Mouse (Mus musculus): ENCODE results near the gene 1110032A03Rik.

Gene 1110032A03Rik

DNA sequence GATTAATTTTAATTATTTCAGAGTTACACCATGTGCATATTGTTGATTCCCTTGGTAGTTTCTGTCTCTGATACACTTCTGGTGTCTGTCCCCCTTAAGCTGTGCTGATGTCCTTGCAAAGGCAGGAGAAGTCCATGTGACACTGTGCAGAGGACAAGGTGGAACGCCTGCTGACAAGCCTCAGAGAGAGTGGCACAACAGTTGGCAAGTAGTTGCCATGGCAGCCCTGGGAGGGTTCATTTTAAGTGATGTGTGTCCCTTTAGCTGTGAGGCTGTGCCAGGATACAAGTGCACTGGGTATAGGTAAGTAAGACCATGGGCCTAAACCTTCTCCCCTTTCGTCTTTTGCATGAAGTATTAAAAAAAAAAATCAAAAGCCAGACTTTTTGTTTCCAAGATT, 5.3 kb downstream of the 1110032A03Rik start:
- DNase-seq (ENCODE audit: low spot score in 2 of 2), result no peak

- peak; percentile 97 to 98 for DNase-seq (ENCODE audit: low spot score in 2 of 2)
Observed at GRCm38 (mm10) chr9:50768107-50769002, 7.0 kb downstream of the 1110032A03Rik start, which contains the start of gene Fdxacb1. Fdxacb1 (plus strand) TSS chr9:50768236.

- DNase-seq (ENCODE audit: low spot score in 2 of 2), result no peak
Observed at GRCm38 (mm10) chr9:50767531-50768106, 7.7 kb downstream of the 1110032A03Rik start.

GRCm38 (mm10) chr9:50763331-50763730, 12.0 kb downstream of the 1110032A03Rik start:
- no peak for DNase-seq (ENCODE audit: low spot score in 2 of 2)

DNA sequence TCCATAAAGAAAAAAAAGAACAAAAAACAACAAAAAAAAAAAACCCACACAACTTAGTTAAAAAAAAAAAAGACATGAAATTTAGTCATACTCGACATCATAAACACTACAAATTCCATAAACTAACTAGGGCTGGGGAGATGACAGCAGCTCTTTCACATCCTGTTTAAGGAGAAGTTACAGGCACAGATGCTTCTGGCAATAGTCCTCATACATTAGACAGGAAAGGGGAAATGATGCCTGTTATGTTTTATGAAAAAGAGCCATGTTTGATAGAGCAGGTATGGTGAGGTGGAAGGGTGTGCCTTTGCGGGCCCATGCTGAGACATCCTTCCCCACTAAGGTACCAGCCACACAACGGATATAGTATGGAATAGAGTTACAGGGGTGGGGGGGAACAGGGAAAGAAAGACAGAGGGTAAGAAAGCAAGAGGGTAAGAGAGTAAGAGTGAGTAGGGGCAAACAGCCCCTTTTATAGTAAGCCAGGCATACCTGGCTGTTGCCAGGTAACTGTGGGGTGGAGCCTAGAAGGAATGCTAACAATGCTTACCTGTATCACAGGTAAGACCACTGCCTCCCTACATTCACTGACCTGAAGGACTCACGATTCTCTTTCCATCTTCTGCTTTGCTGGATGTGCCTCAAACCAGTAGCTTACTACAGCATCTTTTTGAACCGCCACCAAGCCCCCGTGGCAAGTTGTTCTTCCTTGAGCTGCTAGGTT, 13.6 kb downstream of the 1110032A03Rik start:
- no peak for DNase-seq (ENCODE audit: low spot score in 2 of 2)

DNA sequence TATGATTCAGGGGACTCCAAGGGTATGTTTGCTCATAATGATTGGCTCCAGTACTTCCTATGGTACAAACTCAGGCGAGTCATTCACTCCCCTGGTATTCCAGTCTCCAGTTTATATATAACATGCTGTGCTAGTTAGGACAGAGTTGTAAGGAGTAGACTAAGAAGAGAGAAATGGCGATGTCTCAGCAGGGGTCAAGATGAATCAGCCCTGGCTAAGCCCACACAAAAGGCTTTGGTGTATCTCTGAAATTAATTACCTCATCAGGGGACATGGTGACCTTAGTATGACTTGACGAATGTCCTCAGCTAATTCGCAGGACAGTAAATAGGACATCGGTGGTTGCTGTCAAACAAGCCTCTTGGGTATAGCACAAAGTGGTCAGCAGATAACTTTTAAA, 18.6 kb downstream of the 1110032A03Rik start:
- DNase-seq (ENCODE audit: low spot score in 2 of 2), result no peak

DNA sequence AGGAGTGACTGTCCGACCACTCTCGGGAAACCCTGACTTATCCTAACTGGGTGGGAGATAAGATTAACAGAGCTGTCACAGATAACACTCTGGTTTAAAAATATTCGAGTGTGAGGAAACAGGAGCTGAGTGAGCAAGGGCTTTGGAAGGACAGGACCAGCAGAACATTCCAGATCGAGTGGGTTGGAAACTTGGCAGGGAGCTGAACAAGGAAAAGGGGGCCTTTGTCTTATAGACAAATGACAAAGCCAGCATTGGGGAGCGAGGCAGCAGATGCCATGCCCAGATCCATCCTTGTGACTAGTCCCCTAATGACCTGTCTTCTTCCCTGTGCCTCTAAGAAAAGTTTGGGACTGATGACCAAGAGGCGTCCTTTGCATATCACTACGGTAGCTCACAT, 21.4 kb downstream of the 1110032A03Rik start:
- DNase-seq (ENCODE audit: low spot score in 2 of 2), result no peak

GRCm38 (mm10) chr9:50752784-50753615, 22.3 kb downstream of the 1110032A03Rik start:
- DNase-seq (ENCODE audit: low spot score in 2 of 2), result no peak

- DNase-seq (ENCODE audit: low spot score in 2 of 2), result no peak
Observed at GRCm38 (mm10) chr9:50752054-50752602, 23.2 kb downstream of the 1110032A03Rik start, which contains the start of gene Hspb2. Hspb2 (minus strand) TSS chr9:50752354.

DNA sequence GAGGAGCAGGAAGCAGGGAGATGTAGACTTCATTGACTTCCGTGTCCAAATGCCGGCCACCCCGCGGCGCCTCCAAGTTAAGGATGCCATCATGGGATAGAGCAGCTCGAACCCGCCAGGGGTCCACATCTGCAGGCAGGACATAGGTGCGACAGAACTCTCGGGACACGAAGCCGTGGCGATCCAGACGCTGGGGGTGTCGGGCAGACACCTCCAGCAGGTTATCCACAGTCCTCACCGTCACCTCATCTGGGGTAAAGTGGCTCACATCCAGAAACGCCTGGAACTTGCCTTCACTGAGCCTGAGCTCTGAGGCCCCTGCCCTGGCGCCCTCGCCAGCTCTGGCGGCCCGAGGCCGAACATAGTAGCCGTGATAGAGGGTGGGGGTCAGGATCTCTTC, 24.0 kb downstream of the 1110032A03Rik start, which contains the start of gene Cryab:
Cryab (plus strand) TSS at position 3 of the 400 bp plus-strand sequence.
- no peak for DNase-seq (ENCODE audit: low spot score in 2 of 2)

GRCm38 (mm10) chr9:50750706-50751105, 24.6 kb downstream of the 1110032A03Rik start:
- no peak for DNase-seq (ENCODE audit: low spot score in 2 of 2)

DNA sequence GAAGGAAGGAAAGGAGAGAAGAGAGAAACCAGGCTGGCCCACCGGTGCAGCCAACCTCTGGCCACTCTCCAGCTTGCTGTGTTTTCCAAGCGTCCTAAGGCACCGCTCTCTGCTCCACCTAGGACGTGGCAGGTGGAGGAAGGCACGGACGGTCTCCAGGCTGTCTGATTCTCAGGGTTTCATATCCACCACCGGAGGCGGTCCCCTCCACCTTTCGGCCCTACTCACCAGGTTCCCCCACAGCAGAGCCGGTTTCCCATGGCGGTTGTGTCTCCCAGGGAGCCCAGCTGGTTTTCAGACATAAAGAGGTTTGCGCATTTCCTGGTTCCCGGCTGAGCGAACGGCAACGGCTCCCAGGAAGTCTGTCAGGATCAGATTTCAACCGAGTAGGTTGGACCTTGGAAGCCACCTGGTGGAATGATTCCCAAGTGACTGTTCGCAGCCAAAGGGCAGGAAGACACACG, 29.1 kb downstream of the 1110032A03Rik start, which contains the start of gene 2310030G06Rik:
2310030G06Rik (minus strand) TSS at position 323 of the 464 bp plus-strand sequence.
- no peak for DNase-seq (ENCODE audit: low spot score in 2 of 2)

DNA sequence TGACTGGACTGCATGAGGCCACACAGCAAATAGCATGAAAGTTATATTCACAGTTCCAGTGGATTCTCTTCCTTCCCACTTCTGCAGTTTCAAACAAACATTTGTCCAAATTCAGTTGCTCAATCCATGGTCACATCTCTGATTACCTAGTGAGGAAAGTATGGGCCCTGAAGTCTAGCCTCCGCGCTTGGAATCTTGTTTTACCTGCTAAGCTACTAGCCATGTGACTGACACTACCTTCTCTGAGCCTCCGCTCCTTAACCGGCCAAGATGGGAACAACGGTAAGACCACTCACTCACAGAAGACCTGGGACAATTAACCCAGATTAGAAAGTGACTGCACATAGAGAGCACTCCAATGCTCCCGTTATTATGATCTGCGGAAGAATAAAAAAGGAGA, 29.5 kb downstream of the 1110032A03Rik start:
- DNase-seq (ENCODE audit: low spot score in 2 of 2), result no peak

DNA sequence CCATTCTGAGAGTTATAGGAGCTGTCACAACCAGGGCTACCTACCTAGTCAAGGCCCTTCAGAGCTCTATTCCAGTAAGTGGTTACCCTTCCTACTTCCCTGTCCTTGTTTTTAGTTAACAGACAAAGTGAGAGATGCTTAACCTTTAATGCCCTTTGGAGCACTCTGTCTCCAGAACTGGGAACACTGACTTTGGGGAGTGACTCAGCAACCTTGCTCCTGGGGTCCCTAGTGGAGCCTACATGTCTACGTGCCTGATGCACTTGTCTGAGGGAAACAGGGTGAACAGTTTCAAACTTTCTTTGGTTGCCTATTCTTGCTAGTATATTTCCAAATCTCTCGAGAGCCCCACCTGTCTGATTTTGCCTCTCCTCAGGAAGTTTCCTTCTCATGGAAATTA, 32.6 kb downstream of the 1110032A03Rik start:
- no peak for DNase-seq (ENCODE audit: low spot score in 2 of 2)

- no peak for DNase-seq (ENCODE audit: low spot score in 2 of 2)
Observed at GRCm38 (mm10) chr9:50742261-50742660, 33.1 kb downstream of the 1110032A03Rik start.

- DNase-seq (ENCODE audit: low spot score in 2 of 2), result no peak
Observed at GRCm38 (mm10) chr9:50740867-50741784, 34.2 kb downstream of the 1110032A03Rik start.

DNA sequence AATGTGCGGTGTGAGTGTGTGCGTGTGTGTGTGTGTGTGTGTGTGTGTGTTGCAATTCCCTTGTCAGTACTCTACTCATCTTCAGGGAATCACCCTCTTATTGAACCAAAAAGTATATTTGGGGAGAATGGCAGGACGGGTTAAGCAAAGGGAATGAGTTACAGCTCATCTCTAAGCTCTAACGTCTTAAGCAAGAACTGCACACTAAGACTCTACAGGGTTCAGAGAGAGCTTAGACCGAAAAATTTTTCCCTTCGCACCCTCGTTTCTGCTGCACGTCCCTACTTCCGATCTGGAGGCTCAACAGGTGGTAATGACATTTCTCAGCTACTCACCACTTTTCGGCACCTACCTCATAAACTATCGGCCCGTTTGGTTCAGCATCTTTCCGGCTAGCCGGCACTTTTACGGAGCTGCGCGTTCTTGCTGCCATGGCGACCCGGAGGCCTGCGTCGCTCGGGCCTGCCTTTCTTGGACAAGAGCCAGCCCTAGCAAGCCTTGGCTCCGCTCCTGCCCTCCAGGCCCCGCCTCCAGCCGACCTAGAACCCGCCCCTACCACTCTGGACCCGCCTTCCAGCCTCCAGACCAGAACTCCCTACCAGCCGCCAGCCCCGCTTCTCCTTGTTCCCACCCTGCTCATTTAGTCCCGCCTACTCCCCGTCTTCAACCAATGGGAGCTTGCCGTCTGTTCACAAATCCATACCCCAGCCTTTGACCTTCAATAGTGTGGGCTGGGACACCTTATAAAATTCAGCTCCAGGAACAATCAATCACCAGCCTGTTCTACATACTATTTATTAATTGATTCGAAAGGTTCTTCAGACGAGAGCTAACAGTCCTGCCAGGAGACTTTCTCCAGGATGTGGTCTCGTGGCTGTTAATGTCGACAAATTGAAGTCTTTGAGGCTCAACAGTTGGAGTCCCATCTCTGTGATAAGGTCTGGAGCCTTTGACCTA, 36.1 kb downstream of the 1110032A03Rik start, which contains the start of gene Dixdc1:
Dixdc1 (minus strand) TSS at position 604 of the 957 bp plus-strand sequence.
- peak; percentile 84 to 88 for DNase-seq (ENCODE audit: low spot score in 2 of 2)

GRCm38 (mm10) chr9:50734989-50735388, 40.3 kb downstream of the 1110032A03Rik start:
- DNase-seq (ENCODE audit: low spot score in 2 of 2), result no peak

All from frontal cortex, postnatal 14 days (tissue).